Comparison of ENCODE assay signal across 18 mouse cellular contexts in genomic region chr11:86285729-86286128, GRCm38 (mm10). TPM values are rescaled to one million over a fixed set of nuclear protein-coding genes. Genes with fewer than 3 reads are reported as not detected.
DNase-seq lines count a peak whose midpoint lies in the region; ATAC-seq and TF ChIP-seq lines count a peak whose summit lies in the region.
"Had no signal": no experiment of that assay in that cellular context is flagged by ENCODE, and none has a peak within 500 bp of the region (broad histone marks: within the 10 kb centered on the region; RNA-seq: fewer than 3 reads in every experiment).

No protein-coding gene starts in this region.

- peak overlapping the region; percentile 29 for H3K4me2 ChIP-seq in heart, embryonic 13.5 days
- no peak overlapping the region for H3K4me2 ChIP-seq in lung, postnatal 0 days (replicated peaks; ENCODE audit: low read depth, low read length)
- H3K4me2 ChIP-seq in heart, postnatal 0 days (ENCODE audit: low read depth, low read length), result no peak overlapping the region
- H3K4me2 ChIP-seq: embryonic facial prominence, embryonic 13.5 days; liver, embryonic 13.5 days had no signal

- peaks cover 79% of the 10 kb centered on the region for H3K36me3 ChIP-seq in heart, embryonic 13.5 days
- peaks cover 32% of the 10 kb centered on the region for H3K36me3 ChIP-seq in lung, postnatal 0 days (ENCODE audit: insufficient read depth, low read length)
- peaks cover 62% of the 10 kb centered on the region for H3K36me3 ChIP-seq in heart, postnatal 0 days (replicated peaks; ENCODE audit: control insufficient read depth, insufficient read depth, low read length)

- TF ChIP-seq EP300 in lung, postnatal 0 days (IDR thresholded peaks at IDR 0.05), result no peak
- TF ChIP-seq EP300 in heart, postnatal 0 days (IDR thresholded peaks at IDR 0.05; ENCODE audit: low read depth), result 0 out of 2 replicates have a peak, but pooled peaks have one; percentile 52

- 36% methylated on average over 8 of the region's 8 CpGs for WGBS in heart, embryonic 13.5 days
- 81% methylated on average over 8 of the region's 8 CpGs for WGBS in lung, postnatal 0 days
- WGBS in lung, adult 2 months, result 69% methylated on average over 8 of the region's 8 CpGs
- 31% methylated on average over 8 of the region's 8 CpGs for WGBS in heart, postnatal 0 days

- H3K27ac ChIP-seq in heart, embryonic 13.5 days (replicated peaks), result peak overlapping the region; percentile 88
- no peak overlapping the region for H3K27ac ChIP-seq in lung, postnatal 0 days (ENCODE audit: low read length)
- H3K27ac ChIP-seq in heart, postnatal 0 days (ENCODE audit: low read depth), result peak overlapping the region; percentile 79
- H3K27ac ChIP-seq: embryonic facial prominence, embryonic 13.5 days; hindbrain, embryonic 10.5 days; liver, embryonic 13.5 days had no signal

- TF ChIP-seq POLR2A in lung, adult 2 months (IDR thresholded peaks at IDR 0.05; ENCODE audit: borderline replicate concordance, extremely low read depth, low read depth, low read length), result no peak

- H3K9me3 ChIP-seq in heart, embryonic 13.5 days, result no peaks in the 10 kb centered on the region
- H3K9me3 ChIP-seq in lung, postnatal 0 days (ENCODE audit: low read length), result no peaks in the 10 kb centered on the region
- no peaks in the 10 kb centered on the region for H3K9me3 ChIP-seq in heart, postnatal 0 days (replicated peaks; ENCODE audit: control insufficient read depth, low read length)
- H3K9me3 ChIP-seq: embryonic facial prominence, embryonic 13.5 days; hindbrain, embryonic 10.5 days; liver, embryonic 13.5 days; megakaryocyte, embryonic 14.5 days had no signal

- ATAC-seq in heart, embryonic 13.5 days (ENCODE audit: extremely low read depth, insufficient number of reproducible peaks, low FRiP score, low TSS enrichment), result peak; percentile 73; the same call in 1 of the 2 replicates
- no peak for ATAC-seq in lung, postnatal 0 days
- peak; percentile 99 for ATAC-seq in heart, postnatal 0 days (ENCODE audit: insufficient read depth, low read depth)
- no peak for ATAC-seq in erythroid progenitor cell, adult 5-6 weeks (replicated peaks; ENCODE audit: low FRiP score, poor library complexity, severe bottlenecking)

- H3K9ac ChIP-seq in heart, embryonic 13.5 days, result no peak overlapping the region
- H3K9ac ChIP-seq in lung, postnatal 0 days (replicated peaks; ENCODE audit: low read depth), result no peak overlapping the region
- no peak overlapping the region for H3K9ac ChIP-seq in heart, postnatal 0 days (replicated peaks; ENCODE audit: low read depth, low read length)
- H3K9ac ChIP-seq: embryonic facial prominence, embryonic 13.5 days; liver, embryonic 13.5 days had no signal

- H3K27me3 ChIP-seq in heart, embryonic 13.5 days (replicated peaks), result no peaks in the 10 kb centered on the region
- no peaks in the 10 kb centered on the region for H3K27me3 ChIP-seq in lung, postnatal 0 days (replicated peaks; ENCODE audit: insufficient read depth, low read length)
- H3K27me3 ChIP-seq in heart, postnatal 0 days (ENCODE audit: control insufficient read depth, insufficient read depth, low read length), result no peaks in the 10 kb centered on the region
- H3K27me3 ChIP-seq: embryonic facial prominence, embryonic 13.5 days; liver, embryonic 13.5 days; megakaryocyte, embryonic 14.5 days had no signal

- no peak for DNase-seq in heart, adult 11 months
- peak; percentile 13 for DNase-seq in lung, postnatal 0 days (ENCODE audit: low spot score)
- no peak for DNase-seq in lung, adult 2 months
- DNase-seq in adrenal gland, postnatal 14 days, result peak; percentile 59
- DNase-seq in heart, postnatal 0 days (ENCODE audit: low spot score), result peak; percentile 71
- DNase-seq in cerebellum, adult 8-10 months, result no peak
- DNase-seq: cerebellum, adult 9-11 months; gastrocnemius, postnatal 25 days; kidney, adult 9 months; kidney, postnatal 36 days; liver, embryonic 13.5 days; lung, postnatal 14 days; thymus, postnatal 4 days had no signal

- no peak for TF ChIP-seq CTCF in lung, postnatal 0 days (IDR thresholded peaks at IDR 0.05)
- TF ChIP-seq CTCF in lung, adult 2 months (IDR thresholded peaks at IDR 0.05; ENCODE audit: insufficient read depth, low read length), result no peak
- no peak for TF ChIP-seq CTCF in heart, postnatal 0 days (IDR thresholded peaks at IDR 0.05; ENCODE audit: low read depth)

- H3K4me1 ChIP-seq in heart, embryonic 13.5 days, result peaks cover 22% of the 10 kb centered on the region
- no peaks in the 10 kb centered on the region for H3K4me1 ChIP-seq in lung, postnatal 0 days (ENCODE audit: insufficient read depth, low read depth, low read length)
- H3K4me1 ChIP-seq in lung, adult 2 months (ENCODE audit: control insufficient read depth, insufficient read depth, low read length), result no peaks in the 10 kb centered on the region
- H3K4me1 ChIP-seq in heart, postnatal 0 days (ENCODE audit: control insufficient read depth, insufficient read depth), result peaks cover 17% of the 10 kb centered on the region
- H3K4me1 ChIP-seq: embryonic facial prominence, embryonic 13.5 days; hindbrain, embryonic 10.5 days; liver, embryonic 13.5 days; megakaryocyte, embryonic 14.5 days had no signal

- no peak overlapping the region for H3K4me3 ChIP-seq in heart, embryonic 13.5 days
- H3K4me3 ChIP-seq in lung, postnatal 0 days (ENCODE audit: low read depth, low read length), result no peak overlapping the region
- H3K4me3 ChIP-seq in lung, adult 2 months (replicated peaks; ENCODE audit: extremely low read depth, low read depth, low read length), result no peak overlapping the region
- no peak overlapping the region for H3K4me3 ChIP-seq in heart, postnatal 0 days (ENCODE audit: low read depth, low read length)
- H3K4me3 ChIP-seq: embryonic facial prominence, embryonic 13.5 days; hindbrain, embryonic 10.5 days; liver, embryonic 13.5 days; megakaryocyte, embryonic 14.5 days had no signal

RNA-seq across cellular contexts. Expression of gene Ints2, which starts 28.4 kb away (rescaled TPM):
- 11.6 and 11.7 TPM in 2 replicates for polyA plus RNA-seq in heart, embryonic 13.5 days (2015; fragmentation: Nextera tagmentation; extraction: Ambion mirVana)
- 5.1 and 5.9 TPM in 2 replicates for polyA plus RNA-seq in lung, postnatal 0 days (2015; fragmentation: Nextera tagmentation; extraction: Ambion mirVana)
- 4.6 and 5.3 TPM in 2 replicates for polyA plus RNA-seq in lung, adult 2 months (2012; rRNA removed)
- total RNA-seq in adrenal gland, postnatal 14 days (2021), result 18.3 and 20.0 TPM in 2 replicates
- 6.3 and 11.8 TPM in 2 replicates for total RNA-seq in heart, postnatal 0 days (2014; rRNA removed; ENCODE audit: low replicate concordance)
- 3.1 and 4.1 TPM in 2 replicates for polyA plus RNA-seq in heart, postnatal 0 days (2015; fragmentation: Nextera tagmentation; extraction: Ambion mirVana)
- 5.4 and 6.3 TPM in 2 replicates for total RNA-seq in erythroid progenitor cell, adult 5-6 weeks (2015; ENCODE audit: low replicate concordance)
- 16.2 and 19.4 TPM in 2 replicates for total RNA-seq in erythroid progenitor cell, adult 5-6 weeks (2017; ENCODE audit: low replicate concordance)

Comparison
In these comparisons a context has a peak if more than half of its experiments do, and no peak if none do; other contexts are left out.
1. DNase-seq: peak in lung, postnatal 0 days (single experiment), adrenal gland, postnatal 14 days (single experiment) and heart, postnatal 0 days (single experiment); none in heart, adult 11 months (single experiment), lung, adult 2 months (single experiment) and cerebellum, adult 8-10 months (single experiment).
2. ATAC-seq: peak in heart, embryonic 13.5 days (single experiment) and heart, postnatal 0 days (single experiment); none in lung, postnatal 0 days (single experiment) and erythroid progenitor cell, adult 5-6 weeks (single experiment).